ENCODE assay signal across 9 mouse cellular contexts in the genomic region with DNA sequence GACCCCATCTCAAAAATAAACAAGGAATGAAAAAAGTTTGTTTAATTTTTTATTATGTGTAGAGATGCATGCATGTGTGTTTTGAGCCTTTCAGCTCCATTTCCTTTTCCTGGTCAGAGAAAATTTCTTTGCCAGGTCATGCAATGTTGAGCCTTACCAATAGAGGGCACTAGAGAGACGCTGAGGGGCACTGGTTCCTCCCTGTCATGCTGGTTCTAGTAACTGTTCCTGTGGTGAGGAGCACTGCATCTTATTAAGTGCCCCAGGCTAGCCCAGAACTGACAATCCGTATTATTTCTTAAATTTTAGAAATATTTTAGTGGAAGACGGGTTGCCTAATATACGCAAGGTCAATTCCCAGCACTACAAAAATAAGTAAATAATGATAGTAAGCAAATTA. TPM values are rescaled to one million over a fixed set of nuclear protein-coding genes. Genes with fewer than 3 reads are reported as not detected.
A peak's percentile ranks its signal among the peaks of the same experiment; 100 is the strongest.
DNase-seq lines count a peak whose midpoint lies in the region; ATAC-seq lines count a peak whose summit lies in the region.
"Had no signal": no experiment of that assay in that cellular context is flagged by ENCODE, and none has a peak within 500 bp of the region (broad histone marks: within the 10 kb centered on the region; RNA-seq: fewer than 3 reads in every experiment).

No protein-coding gene starts in this region.

- no peak overlapping the region for H3K4me2 ChIP-seq in neural tube, embryonic 11.5 days (ENCODE audit: low read depth)
- H3K4me2 ChIP-seq: heart, embryonic 13.5 days had no signal

- no peaks in the 10 kb centered on the region for H3K4me1 ChIP-seq in limb, embryonic 10.5 days
- H3K4me1 ChIP-seq in neural tube, embryonic 11.5 days (ENCODE audit: control insufficient read depth, insufficient read depth, low read length) = no peaks in the 10 kb centered on the region
- H3K4me1 ChIP-seq: heart, embryonic 13.5 days had no signal

- DNase-seq in 3134 (ENCODE audit: extremely low read depth, insufficient read length, low spot score) = peak; percentile 29
- DNase-seq in brain, adult 2 months (ENCODE audit: low read depth, low spot score) = peak; percentile 82
- DNase-seq in induced T-regulatory cell, adult 2 months (ENCODE audit: low read depth) = peak; percentile 87
- DNase-seq in limb, embryonic 10.5 days (ENCODE audit: low spot score) = peak; percentile 73
- peak; percentile 69 for DNase-seq in neural tube, embryonic 11.5 days (ENCODE audit: low spot score)
- peak; percentile 79 to 94 for DNase-seq in thymus, postnatal 10 days (ENCODE audit: low spot score in 2 of 2)

- no peaks in the 10 kb centered on the region for H3K36me3 ChIP-seq in limb, embryonic 10.5 days
- no peaks in the 10 kb centered on the region for H3K36me3 ChIP-seq in neural tube, embryonic 11.5 days (ENCODE audit: control insufficient read depth, insufficient read depth, low read length)
- H3K36me3 ChIP-seq: heart, embryonic 13.5 days had no signal

- H3K27me3 ChIP-seq in limb, embryonic 10.5 days (ENCODE audit: low read depth, poor library complexity, severe bottlenecking) = no peaks in the 10 kb centered on the region
- no peaks in the 10 kb centered on the region for H3K27me3 ChIP-seq in neural tube, embryonic 11.5 days (ENCODE audit: control insufficient read depth, insufficient read depth, low read length)

- no peak overlapping the region for H3K27ac ChIP-seq in limb, embryonic 10.5 days
- no peak overlapping the region for H3K27ac ChIP-seq in neural tube, embryonic 11.5 days (ENCODE audit: low read depth, low read length)
- H3K27ac ChIP-seq: heart, embryonic 13.5 days had no signal

- 36% methylated on average over 4 of the region's 4 CpGs for WGBS in limb, embryonic 10.5 days
- 32% methylated on average over 4 of the region's 4 CpGs for WGBS in neural tube, embryonic 11.5 days

- no peak overlapping the region for H3K4me3 ChIP-seq in limb, embryonic 10.5 days
- no peak overlapping the region for H3K4me3 ChIP-seq in neural tube, embryonic 11.5 days (ENCODE audit: low read depth, low read length)
- H3K4me3 ChIP-seq: heart, embryonic 13.5 days had no signal

- no peak overlapping the region for H3K9ac ChIP-seq in neural tube, embryonic 11.5 days (ENCODE audit: low read length)
- H3K9ac ChIP-seq: heart, embryonic 13.5 days had no signal

- ATAC-seq in CD4-positive, CD25-positive, alpha-beta regulatory T cell, adult 4 months = peak; percentile 91
- ATAC-seq in erythroblast, adult 5-6 weeks (replicated peaks; ENCODE audit: low FRiP score, poor library complexity, severe bottlenecking) = peak; percentile 86
- no peak for ATAC-seq in neural tube, embryonic 11.5 days (ENCODE audit: insufficient read depth, low FRiP score, low TSS enrichment)

- H3K9me3 ChIP-seq in limb, embryonic 10.5 days (replicated peaks) = no peaks in the 10 kb centered on the region
- no peaks in the 10 kb centered on the region for H3K9me3 ChIP-seq in neural tube, embryonic 11.5 days (ENCODE audit: control insufficient read depth, low read length)
- H3K9me3 ChIP-seq: heart, embryonic 13.5 days had no signal

RNA-seq across cellular contexts. Expression of gene Aff1, which starts 11.8 kb away (rescaled TPM):
- polyA plus RNA-seq in CD4-positive, CD25-positive, alpha-beta regulatory T cell, adult 4 months (2017; shearing (Covaris generic)) = 10 to 100 TPM in 1 of 2 experiments, 1 to 10 TPM in 1; 9.4 to 18.2 TPM
- total RNA-seq in erythroblast, adult 5-6 weeks (2015; ENCODE audit: low replicate concordance) = 262 and 340 TPM in 2 replicates
- total RNA-seq in erythroblast, adult 5-6 weeks (2017; ENCODE audit: low replicate concordance) = 184 and 253 TPM in 2 replicates
- polyA plus RNA-seq in limb, embryonic 10.5 days (2016; fragmentation: Nextera tagmentation; extraction: Ambion mirVana) = 4.0 and 4.6 TPM in 2 replicates
- polyA plus RNA-seq in neural tube, embryonic 11.5 days (2014; fragmentation: Nextera tagmentation; extraction: Ambion mirVana) = 11.2 and 11.8 TPM in 2 replicates

RNA-seq across cellular contexts. Expression of gene 1700016H13Rik, which starts 24.6 kb away (rescaled TPM):
- not detected for polyA plus RNA-seq in CD4-positive, CD25-positive, alpha-beta regulatory T cell, adult 4 months (2017; shearing (Covaris generic))
- not detected in 2 replicates for total RNA-seq in erythroblast, adult 5-6 weeks (2015; ENCODE audit: low replicate concordance)
- not detected in 2 replicates for total RNA-seq in erythroblast, adult 5-6 weeks (2017; ENCODE audit: low replicate concordance)
- polyA plus RNA-seq in limb, embryonic 10.5 days (2016; fragmentation: Nextera tagmentation; extraction: Ambion mirVana) = 0.16 and 0.20 TPM in 2 replicates
- 0.48 TPM in 1 of 2 replicates, not detected in the other for polyA plus RNA-seq in neural tube, embryonic 11.5 days (2014; fragmentation: Nextera tagmentation; extraction: Ambion mirVana)

RNA-seq across cellular contexts. Expression of gene Slc10a6, which starts 51.2 kb away (rescaled TPM):
- not detected for polyA plus RNA-seq in CD4-positive, CD25-positive, alpha-beta regulatory T cell, adult 4 months (2017; shearing (Covaris generic))
- not detected in 2 replicates for total RNA-seq in erythroblast, adult 5-6 weeks (2015; ENCODE audit: low replicate concordance)
- not detected in 2 replicates for total RNA-seq in erythroblast, adult 5-6 weeks (2017; ENCODE audit: low replicate concordance)
- polyA plus RNA-seq in limb, embryonic 10.5 days (2016; fragmentation: Nextera tagmentation; extraction: Ambion mirVana) = not detected in 2 replicates
- not detected in 2 replicates for polyA plus RNA-seq in neural tube, embryonic 11.5 days (2014; fragmentation: Nextera tagmentation; extraction: Ambion mirVana)

Comparison
In these comparisons a context has a peak if more than half of its experiments do, and no peak if none do; other contexts are left out.
1. DNase-seq: peak in every context shown above with its lines; median percentile 87 in induced T-regulatory cell, adult 2 months; 86 in thymus, postnatal 10 days; 82 in brain, adult 2 months; 73 in limb, embryonic 10.5 days; 69 in neural tube, embryonic 11.5 days; 29 in 3134.